28 mouse cellular contexts compared by ENCODE assay signal in the genomic region with DNA sequence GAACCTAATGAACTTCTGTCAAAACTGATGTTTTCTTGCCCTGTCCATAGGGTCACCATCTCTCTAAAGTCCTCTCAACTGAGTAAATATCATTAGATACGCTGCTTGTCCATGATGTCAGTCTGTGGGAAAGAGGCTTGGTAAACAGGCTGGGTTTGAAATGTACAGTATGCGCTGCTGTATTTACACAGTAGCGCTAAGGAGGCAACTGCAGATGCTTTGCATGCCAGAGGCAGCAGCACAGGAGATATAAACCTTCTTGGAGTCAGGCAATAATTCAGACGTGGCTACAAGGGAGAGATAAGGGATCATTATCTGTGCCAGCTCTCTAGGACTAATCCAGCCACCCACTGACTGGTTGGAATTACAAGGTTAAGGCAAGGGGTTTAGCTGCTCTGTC.
DNase-seq lines count a peak whose midpoint lies in the region; ATAC-seq lines count a peak whose summit lies in the region.
"Had no signal": no experiment of that assay in that cellular context is flagged by ENCODE, and none has a peak within 500 bp of the region (broad histone marks: within the 10 kb centered on the region; RNA-seq: fewer than 3 reads in every experiment).

No protein-coding gene starts in this region.

- 0 out of 2 replicates have a peak, but pooled peaks have one; percentile 31 for ATAC-seq in kidney, embryonic 16.5 days (ENCODE audit: low FRiP score, low TSS enrichment)
- no peak for ATAC-seq in monocyte, adult 5-6 weeks (replicated peaks; ENCODE audit: insufficient number of reproducible peaks, low FRiP score, low TSS enrichment, poor library complexity, severe bottlenecking)
- no peak for ATAC-seq in inflammation-experienced regulatory T-cells, adult 6 months
- ATAC-seq: forebrain, embryonic 15.5 days had no signal

- H3K9ac ChIP-seq in kidney, embryonic 16.5 days (replicated peaks; ENCODE audit: low read length), result no peak overlapping the region
- H3K9ac ChIP-seq: embryonic facial prominence, embryonic 12.5 days; forebrain, embryonic 15.5 days; heart, embryonic 12.5 days; hindbrain, embryonic 13.5 days; kidney, embryonic 15.5 days; limb, embryonic 13.5 days; liver, embryonic 14.5 days; midbrain, embryonic 12.5 days; neural tube, embryonic 15.5 days; stomach, embryonic 15.5 days had no signal

- H3K4me1 ChIP-seq in kidney, embryonic 16.5 days (ENCODE audit: insufficient read depth, low read length), result no peaks in the 10 kb centered on the region
- H3K4me1 ChIP-seq: embryonic facial prominence, embryonic 12.5 days; forebrain, embryonic 15.5 days; hindbrain, embryonic 13.5 days; kidney, embryonic 15.5 days; limb, embryonic 13.5 days; midbrain, embryonic 12.5 days; neural tube, embryonic 15.5 days; stomach, embryonic 15.5 days had no signal

- H3K27ac ChIP-seq in kidney, embryonic 16.5 days (ENCODE audit: low read length), result no peak overlapping the region
- H3K27ac ChIP-seq: embryonic facial prominence, embryonic 12.5 days; forebrain, embryonic 15.5 days; hindbrain, embryonic 13.5 days; kidney, embryonic 15.5 days; limb, embryonic 13.5 days; liver, embryonic 14.5 days; midbrain, embryonic 12.5 days; neural tube, embryonic 15.5 days; stomach, embryonic 15.5 days had no signal

- no peaks in the 10 kb centered on the region for H3K27me3 ChIP-seq in kidney, embryonic 16.5 days (ENCODE audit: insufficient read depth, low read length)
- H3K27me3 ChIP-seq: embryonic facial prominence, embryonic 12.5 days; forebrain, embryonic 15.5 days; heart, embryonic 12.5 days; hindbrain, embryonic 13.5 days; kidney, embryonic 15.5 days; limb, embryonic 13.5 days; midbrain, embryonic 12.5 days; neural tube, embryonic 15.5 days; stomach, embryonic 15.5 days had no signal

- no peak overlapping the region for H3K4me2 ChIP-seq in kidney, embryonic 16.5 days (replicated peaks; ENCODE audit: low read depth, low read length)
- H3K4me2 ChIP-seq: embryonic facial prominence, embryonic 12.5 days; forebrain, embryonic 15.5 days; heart, embryonic 12.5 days; hindbrain, embryonic 13.5 days; kidney, embryonic 15.5 days; limb, embryonic 13.5 days; midbrain, embryonic 12.5 days; neural tube, embryonic 15.5 days; stomach, embryonic 15.5 days had no signal

- WGBS in kidney, embryonic 16.5 days, result 61% methylated on average over 4 of the region's 4 CpGs

- DNase-seq in kidney, postnatal 25 days, result no peak
- peak; percentile 9 for DNase-seq in urinary bladder, postnatal 14 days (ENCODE audit: low spot score)
- DNase-seq in urinary bladder, postnatal 4 days (ENCODE audit: low spot score in 2 of 2), result no peak
- peak; percentile 8 to 54 for DNase-seq in lung, postnatal 4 days
- DNase-seq: adrenal gland, postnatal 14 days; cerebellum, adult 11 months; cerebellum, adult 9-11 months; embryo, embryonic 11 days; gastrocnemius, postnatal 25 days; heart, adult 18-20 months; heart, postnatal 4 days; kidney, adult 18-20 months; kidney, postnatal 4 days; retina, postnatal 1 day; right cerebral cortex, postnatal 25 days had no signal

- H3K36me3 ChIP-seq in kidney, embryonic 16.5 days (ENCODE audit: insufficient read depth, low read length), result peaks cover 5% of the 10 kb centered on the region; the same call in 1 of the 2 replicates
- H3K36me3 ChIP-seq: embryonic facial prominence, embryonic 12.5 days; heart, embryonic 12.5 days; kidney, embryonic 15.5 days; limb, embryonic 13.5 days; midbrain, embryonic 12.5 days; neural tube, embryonic 15.5 days; stomach, embryonic 15.5 days had no signal

- H3K4me3 ChIP-seq in kidney, embryonic 16.5 days (ENCODE audit: low read length), result no peak overlapping the region
- H3K4me3 ChIP-seq: embryonic facial prominence, embryonic 12.5 days; forebrain, embryonic 15.5 days; heart, embryonic 12.5 days; hindbrain, embryonic 13.5 days; kidney, embryonic 15.5 days; limb, embryonic 13.5 days; midbrain, embryonic 12.5 days; neural tube, embryonic 15.5 days; stomach, embryonic 15.5 days had no signal

- no peaks in the 10 kb centered on the region for H3K9me3 ChIP-seq in kidney, embryonic 16.5 days (ENCODE audit: low read length)
- H3K9me3 ChIP-seq: embryonic facial prominence, embryonic 12.5 days; forebrain, embryonic 15.5 days; heart, embryonic 12.5 days; hindbrain, embryonic 13.5 days; kidney, embryonic 15.5 days; limb, embryonic 13.5 days; midbrain, embryonic 12.5 days; neural tube, embryonic 15.5 days; stomach, embryonic 15.5 days had no signal

Comparison
In these comparisons a context has a peak if more than half of its experiments do, and no peak if none do; other contexts are left out.
1. DNase-seq: peak in urinary bladder, postnatal 14 days (single experiment) and lung, postnatal 4 days (2 of 2); none in kidney, postnatal 25 days (0 of 2) and urinary bladder, postnatal 4 days (0 of 2).